Mouse (Mus musculus): Measurements from ENCODE around the gene Epn1. TPM values are rescaled to one million over a fixed set of nuclear protein-coding genes. Genes with fewer than 3 reads are reported as not detected.

The Epn1 gene
- 312 TPM for polyA plus RNA-seq (2015; fragmentation: Illumina TruSeq; extraction: RNeasy Lipid Tissue Mini Kit (QIAGEN cat#74804); ENCODE audit: low read depth, low replicate concordance)

GRCm38 (mm10) chr7:5080010-5080751 lies at the start of gene Epn1:
Gene Epn1 (plus strand): TSS chr7:5080235.

GRCm38 (mm10) chr7:5033818-5034217 lies 46.2 kb upstream of the Epn1 start, which contains the start of gene 4632433K11Rik:
Gene 4632433K11Rik (plus strand): TSS chr7:5034118.

GRCm38 (mm10) chr7:5038109-5038732 lies 41.8 kb upstream of the Epn1 start, which contains the start of gene Zfp784:
Gene Zfp784 (minus strand): TSS chr7:5038446.

GRCm38 (mm10) chr7:5051193-5052192 lies 28.5 kb upstream of the Epn1 start, which contains the start of gene Zfp580:
Gene Zfp580 (plus strand): TSS chr7:5051538.

GRCm38 (mm10) chr7:5061774-5062359 lies 18.2 kb upstream of the Epn1 start, which contains the start of gene U2af2:
Gene U2af2 (plus strand): TSS chr7:5062143.

GRCm38 (mm10) chr7:5116850-5117249 lies 36.8 kb downstream of the Epn1 start, which contains the start of gene Rfpl4:
Gene Rfpl4 (minus strand): TSS chr7:5116950.

GRCm38 (mm10) chr7:5125549-5126406 lies 45.7 kb downstream of the Epn1 start, which contains the start of gene Rasl2-9:
Gene Rasl2-9 (minus strand): TSS chr7:5125950.

Other genes with a start within 250 kb of the Epn1 start
- 75.7 TPM for gene Shisa7, start 235.5 kb upstream of the Epn1 start, polyA plus RNA-seq (2015; fragmentation: Illumina TruSeq; extraction: RNeasy Lipid Tissue Mini Kit (QIAGEN cat#74804); ENCODE audit: low read depth, low replicate concordance)
- gene Isoc2b, start 210.0 kb upstream of the Epn1 start, polyA plus RNA-seq (2015; fragmentation: Illumina TruSeq; extraction: RNeasy Lipid Tissue Mini Kit (QIAGEN cat#74804); ENCODE audit: low read depth, low replicate concordance) = 10.4 TPM
- gene Isoc2a, start 203.1 kb upstream of the Epn1 start, polyA plus RNA-seq (2015; fragmentation: Illumina TruSeq; extraction: RNeasy Lipid Tissue Mini Kit (QIAGEN cat#74804); ENCODE audit: low read depth, low replicate concordance) = 16.9 TPM
- gene Gm36210, start 173.7 kb upstream of the Epn1 start, polyA plus RNA-seq (2015; fragmentation: Illumina TruSeq; extraction: RNeasy Lipid Tissue Mini Kit (QIAGEN cat#74804); ENCODE audit: low read depth, low replicate concordance) = not detected
- 5.6 TPM for gene Zfp628, start 165.0 kb upstream of the Epn1 start, polyA plus RNA-seq (2015; fragmentation: Illumina TruSeq; extraction: RNeasy Lipid Tissue Mini Kit (QIAGEN cat#74804); ENCODE audit: low read depth, low replicate concordance)
- 103 TPM for gene Nat14, start 158.2 kb upstream of the Epn1 start, polyA plus RNA-seq (2015; fragmentation: Illumina TruSeq; extraction: RNeasy Lipid Tissue Mini Kit (QIAGEN cat#74804); ENCODE audit: low read depth, low replicate concordance)
- gene Ssc5d, start 154.4 kb upstream of the Epn1 start, polyA plus RNA-seq (2015; fragmentation: Illumina TruSeq; extraction: RNeasy Lipid Tissue Mini Kit (QIAGEN cat#74804); ENCODE audit: low read depth, low replicate concordance) = 1.2 TPM
- gene Sbk2, start 115.8 kb upstream of the Epn1 start, polyA plus RNA-seq (2015; fragmentation: Illumina TruSeq; extraction: RNeasy Lipid Tissue Mini Kit (QIAGEN cat#74804); ENCODE audit: low read depth, low replicate concordance) = 0.45 TPM
- gene Sbk3, start 109.1 kb upstream of the Epn1 start, polyA plus RNA-seq (2015; fragmentation: Illumina TruSeq; extraction: RNeasy Lipid Tissue Mini Kit (QIAGEN cat#74804); ENCODE audit: low read depth, low replicate concordance) = 1.1 TPM
- gene Zfp579, start 84.1 kb upstream of the Epn1 start, polyA plus RNA-seq (2015; fragmentation: Illumina TruSeq; extraction: RNeasy Lipid Tissue Mini Kit (QIAGEN cat#74804); ENCODE audit: low read depth, low replicate concordance) = 16.7 TPM
- 10.3 TPM for gene Zfp524, start 65.8 kb upstream of the Epn1 start, polyA plus RNA-seq (2015; fragmentation: Illumina TruSeq; extraction: RNeasy Lipid Tissue Mini Kit (QIAGEN cat#74804); ENCODE audit: low read depth, low replicate concordance)
- 15.9 TPM for gene Fiz1, start 65.5 kb upstream of the Epn1 start, polyA plus RNA-seq (2015; fragmentation: Illumina TruSeq; extraction: RNeasy Lipid Tissue Mini Kit (QIAGEN cat#74804); ENCODE audit: low read depth, low replicate concordance)
- gene Gm44973, start 64.7 kb upstream of the Epn1 start, polyA plus RNA-seq (2015; fragmentation: Illumina TruSeq; extraction: RNeasy Lipid Tissue Mini Kit (QIAGEN cat#74804); ENCODE audit: low read depth, low replicate concordance) = not detected
- 17.7 TPM for gene Zfp865, start 59.9 kb upstream of the Epn1 start, polyA plus RNA-seq (2015; fragmentation: Illumina TruSeq; extraction: RNeasy Lipid Tissue Mini Kit (QIAGEN cat#74804); ENCODE audit: low read depth, low replicate concordance)
- gene Ccdc106, start 59.7 kb upstream of the Epn1 start, polyA plus RNA-seq (2015; fragmentation: Illumina TruSeq; extraction: RNeasy Lipid Tissue Mini Kit (QIAGEN cat#74804); ENCODE audit: low read depth, low replicate concordance) = 63.8 TPM
- not detected for gene 4632433K11Rik, start 46.1 kb upstream of the Epn1 start, polyA plus RNA-seq (2015; fragmentation: Illumina TruSeq; extraction: RNeasy Lipid Tissue Mini Kit (QIAGEN cat#74804); ENCODE audit: low read depth, low replicate concordance)
- gene Zfp784, start 41.8 kb upstream of the Epn1 start, polyA plus RNA-seq (2015; fragmentation: Illumina TruSeq; extraction: RNeasy Lipid Tissue Mini Kit (QIAGEN cat#74804); ENCODE audit: low read depth, low replicate concordance) = 6.4 TPM
- gene Zfp580, start 28.7 kb upstream of the Epn1 start, polyA plus RNA-seq (2015; fragmentation: Illumina TruSeq; extraction: RNeasy Lipid Tissue Mini Kit (QIAGEN cat#74804); ENCODE audit: low read depth, low replicate concordance) = 17.7 TPM
- gene U2af2, start 18.1 kb upstream of the Epn1 start, polyA plus RNA-seq (2015; fragmentation: Illumina TruSeq; extraction: RNeasy Lipid Tissue Mini Kit (QIAGEN cat#74804); ENCODE audit: low read depth, low replicate concordance) = 167 TPM
- gene Rfpl4, start 36.7 kb downstream of the Epn1 start, polyA plus RNA-seq (2015; fragmentation: Illumina TruSeq; extraction: RNeasy Lipid Tissue Mini Kit (QIAGEN cat#74804); ENCODE audit: low read depth, low replicate concordance) = not detected
- gene Rasl2-9, start 45.7 kb downstream of the Epn1 start, polyA plus RNA-seq (2015; fragmentation: Illumina TruSeq; extraction: RNeasy Lipid Tissue Mini Kit (QIAGEN cat#74804); ENCODE audit: low read depth, low replicate concordance) = 0.49 TPM
- gene Vmn1r55, start 69.4 kb downstream of the Epn1 start, polyA plus RNA-seq (2015; fragmentation: Illumina TruSeq; extraction: RNeasy Lipid Tissue Mini Kit (QIAGEN cat#74804); ENCODE audit: low read depth, low replicate concordance) = not detected
- not detected for gene Vmn1r56, start 116.5 kb downstream of the Epn1 start, polyA plus RNA-seq (2015; fragmentation: Illumina TruSeq; extraction: RNeasy Lipid Tissue Mini Kit (QIAGEN cat#74804); ENCODE audit: low read depth, low replicate concordance)
- gene Vmn1r57, start 138.3 kb downstream of the Epn1 start, polyA plus RNA-seq (2015; fragmentation: Illumina TruSeq; extraction: RNeasy Lipid Tissue Mini Kit (QIAGEN cat#74804); ENCODE audit: low read depth, low replicate concordance) = not detected